Mouse (Mus musculus): ENCODE data around the gene Fam171a2.

DNA sequence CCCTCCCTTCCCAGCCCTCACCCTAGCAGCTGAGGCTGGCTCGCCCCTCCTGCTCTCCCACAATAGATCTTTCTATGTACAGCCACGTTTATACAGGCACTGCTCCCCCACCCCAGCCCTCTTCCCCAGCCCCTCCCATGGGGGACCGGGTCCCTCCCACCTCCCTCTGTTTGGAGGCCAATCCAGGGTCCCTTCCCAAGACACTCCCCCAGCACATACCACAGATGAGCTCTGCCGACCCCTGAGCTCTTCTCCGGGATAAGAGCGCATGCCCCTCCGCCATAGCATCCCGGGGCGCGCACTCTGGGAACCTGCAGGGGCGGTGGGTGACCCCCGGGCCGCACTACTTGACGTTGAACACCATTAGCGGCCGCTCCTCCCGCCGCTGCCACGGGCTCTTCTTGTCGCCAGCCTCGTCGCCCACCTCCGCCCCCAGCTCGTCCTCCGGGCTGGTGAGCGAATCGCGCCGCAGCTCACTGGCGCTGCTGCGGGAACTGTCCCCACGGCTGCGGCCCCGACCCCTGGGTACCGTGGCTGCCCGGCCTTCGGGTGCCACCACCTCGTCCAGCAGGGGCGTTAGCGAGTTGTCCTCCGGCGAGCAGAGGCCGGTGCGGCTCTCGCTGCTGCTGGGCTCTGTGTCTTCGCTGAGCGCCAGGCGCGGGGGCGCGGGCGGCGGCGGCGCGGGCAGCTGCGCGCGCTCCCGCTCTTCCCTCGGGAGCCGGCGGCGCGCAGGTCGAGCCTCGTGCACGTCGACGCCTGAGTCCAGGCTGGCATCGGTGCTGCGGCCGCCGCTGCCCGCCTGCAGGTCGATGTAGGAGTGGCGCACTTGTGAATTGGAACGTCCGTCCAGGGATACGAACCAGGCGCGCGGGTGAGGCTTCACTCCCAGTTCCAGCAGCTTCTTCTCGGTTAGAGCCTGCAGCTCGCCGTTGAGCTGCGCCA, 10.1 kb downstream of the Fam171a2 start:
- TF ChIP-seq GATA1 (IDR thresholded peaks at IDR 0.05; ENCODE audit: borderline replicate concordance, low read length) (no peak), FLI1 (IDR thresholded peaks at IDR 0.05; ENCODE audit: low read length) (no peak)
